Mouse (Mus musculus): ENCODE measurements around the gene Irf2. TPM values are rescaled to one million over a fixed set of nuclear protein-coding genes. Genes with fewer than 3 reads are reported as not detected.

The Irf2 gene
- polyA plus RNA-seq, 1 experiment from 2014 or later, result 14.1 TPM

GRCm38 (mm10) chr8:46706730-46707129 lies 32.8 kb upstream of the Irf2 start:
- Histone ChIP-seq H3K27ac (ENCODE audit: low read depth, low read length) (no peak overlapping the region), H3K4me1 (ENCODE audit: control insufficient read depth, insufficient read depth, low read length) (no peaks in the 10 kb centered on the region), H3K4me3 (ENCODE audit: low read depth, low read length) (no peak overlapping the region), H3K36me3 (ENCODE audit: control insufficient read depth, insufficient read depth, low read length) (no peaks in the 10 kb centered on the region), H3K9ac (ENCODE audit: low read length) (no peak overlapping the region), H3K4me2 (ENCODE audit: low read depth) (no peak overlapping the region), H3K9me3 (ENCODE audit: control insufficient read depth, low read length) (no peaks in the 10 kb centered on the region), H3K27me3 (ENCODE audit: control insufficient read depth, insufficient read depth, low read length) (no peaks in the 10 kb centered on the region)
- ATAC-seq (ENCODE audit: insufficient read depth, low FRiP score, low TSS enrichment) (no peak), DNase-seq (ENCODE audit: low spot score) (no peak)
- 87% methylated on average over 5 of the region's 5 CpGs for WGBS

- H3K9me3 ChIP-seq (ENCODE audit: control insufficient read depth, low read length), result no peaks in the 10 kb centered on the region
- H3K27me3 ChIP-seq (ENCODE audit: control insufficient read depth, insufficient read depth, low read length), result no peaks in the 10 kb centered on the region
- H3K4me3 ChIP-seq (ENCODE audit: low read depth, low read length), result no peak overlapping the region
- no peaks in the 10 kb centered on the region for H3K4me1 ChIP-seq (ENCODE audit: control insufficient read depth, insufficient read depth, low read length)
- no peaks in the 10 kb centered on the region for H3K36me3 ChIP-seq (ENCODE audit: control insufficient read depth, insufficient read depth, low read length)
- H3K4me2 ChIP-seq (ENCODE audit: low read depth), result no peak overlapping the region
- H3K27ac ChIP-seq (ENCODE audit: low read depth, low read length), result no peak overlapping the region
- WGBS, result 89% methylated on average over 4 of the region's 4 CpGs
- no peak for DNase-seq (ENCODE audit: low spot score)
- H3K9ac ChIP-seq (ENCODE audit: low read length), result no peak overlapping the region
- ATAC-seq (ENCODE audit: insufficient read depth, low FRiP score, low TSS enrichment), result no peak
Measured at GRCm38 (mm10) chr8:46709302-46709701, 30.2 kb upstream of the Irf2 start.

- Histone ChIP-seq H3K4me1 (ENCODE audit: control insufficient read depth, insufficient read depth, low read length) (no peaks in the 10 kb centered on the region), H3K27ac (ENCODE audit: low read depth, low read length) (no peak overlapping the region), H3K4me3 (ENCODE audit: low read depth, low read length) (no peak overlapping the region), H3K9ac (ENCODE audit: low read length) (no peak overlapping the region), H3K27me3 (ENCODE audit: control insufficient read depth, insufficient read depth, low read length) (no peaks in the 10 kb centered on the region), H3K4me2 (ENCODE audit: low read depth) (no peak overlapping the region), H3K9me3 (ENCODE audit: control insufficient read depth, low read length) (no peaks in the 10 kb centered on the region), H3K36me3 (ENCODE audit: control insufficient read depth, insufficient read depth, low read length) (no peaks in the 10 kb centered on the region)
- WGBS, result 92% methylated on average over 8 of the region's 8 CpGs
- DNase-seq (ENCODE audit: low spot score) (no peak), ATAC-seq (ENCODE audit: insufficient read depth, low FRiP score, low TSS enrichment) (no peak)
Measured at GRCm38 (mm10) chr8:46710289-46710688, 29.2 kb upstream of the Irf2 start.

- WGBS, result 83% methylated on average over 2 of the region's 2 CpGs
- Histone ChIP-seq H3K27ac (ENCODE audit: low read depth, low read length) (no peak overlapping the region), H3K9ac (ENCODE audit: low read length) (no peak overlapping the region), H3K4me3 (ENCODE audit: low read depth, low read length) (no peak overlapping the region), H3K4me1 (ENCODE audit: control insufficient read depth, insufficient read depth, low read length) (no peaks in the 10 kb centered on the region), H3K27me3 (ENCODE audit: control insufficient read depth, insufficient read depth, low read length) (no peaks in the 10 kb centered on the region), H3K4me2 (ENCODE audit: low read depth) (no peak overlapping the region), H3K36me3 (ENCODE audit: control insufficient read depth, insufficient read depth, low read length) (no peaks in the 10 kb centered on the region), H3K9me3 (ENCODE audit: control insufficient read depth, low read length) (no peaks in the 10 kb centered on the region)
- ATAC-seq (ENCODE audit: insufficient read depth, low FRiP score, low TSS enrichment) (no peak), DNase-seq (ENCODE audit: low spot score) (no peak)
Measured at GRCm38 (mm10) chr8:46711496-46711895, 28.0 kb upstream of the Irf2 start.

GRCm38 (mm10) chr8:46713178-46713577 lies 26.4 kb upstream of the Irf2 start:
- H3K36me3 ChIP-seq (ENCODE audit: control insufficient read depth, insufficient read depth, low read length), result no peaks in the 10 kb centered on the region
- no peak overlapping the region for H3K4me3 ChIP-seq (ENCODE audit: low read depth, low read length)
- H3K27me3 ChIP-seq (ENCODE audit: control insufficient read depth, insufficient read depth, low read length), result no peaks in the 10 kb centered on the region
- ATAC-seq (ENCODE audit: insufficient read depth, low FRiP score, low TSS enrichment), result no peak
- no peak overlapping the region for H3K4me2 ChIP-seq (ENCODE audit: low read depth)
- H3K9ac ChIP-seq (ENCODE audit: low read length), result no peak overlapping the region
- WGBS, result 94% methylated on average over 11 of the region's 11 CpGs
- H3K4me1 ChIP-seq (ENCODE audit: control insufficient read depth, insufficient read depth, low read length), result no peaks in the 10 kb centered on the region
- H3K27ac ChIP-seq (ENCODE audit: low read depth, low read length), result no peak overlapping the region
- no peak for DNase-seq (ENCODE audit: low spot score)
- no peaks in the 10 kb centered on the region for H3K9me3 ChIP-seq (ENCODE audit: control insufficient read depth, low read length)

GRCm38 (mm10) chr8:46713844-46714243 lies 25.7 kb upstream of the Irf2 start:
- H3K9ac ChIP-seq (ENCODE audit: low read length), result no peak overlapping the region

GRCm38 (mm10) chr8:46714400-46714799 lies 25.1 kb upstream of the Irf2 start:
- no peaks in the 10 kb centered on the region for H3K4me1 ChIP-seq (ENCODE audit: control insufficient read depth, insufficient read depth, low read length)
- no peaks in the 10 kb centered on the region for H3K36me3 ChIP-seq (ENCODE audit: control insufficient read depth, insufficient read depth, low read length)
- no peak for ATAC-seq (ENCODE audit: insufficient read depth, low FRiP score, low TSS enrichment)
- WGBS, result 75% methylated on average over 3 of the region's 3 CpGs
- DNase-seq (ENCODE audit: low spot score), result no peak
- no peak overlapping the region for H3K4me2 ChIP-seq (ENCODE audit: low read depth)
- H3K27me3 ChIP-seq (ENCODE audit: control insufficient read depth, insufficient read depth, low read length), result no peaks in the 10 kb centered on the region
- H3K4me3 ChIP-seq (ENCODE audit: low read depth, low read length), result no peak overlapping the region
- H3K9ac ChIP-seq (ENCODE audit: low read length), result no peak overlapping the region
- H3K9me3 ChIP-seq (ENCODE audit: control insufficient read depth, low read length), result no peaks in the 10 kb centered on the region
- no peak overlapping the region for H3K27ac ChIP-seq (ENCODE audit: low read depth, low read length)

More at GRCm38 (mm10) chr8:46713844-46714243, 25.7 kb upstream of the Irf2 start:
- no peaks in the 10 kb centered on the region for H3K9me3 ChIP-seq (ENCODE audit: control insufficient read depth, low read length)
- 68% methylated on average over 6 of the region's 6 CpGs for WGBS
- H3K4me3 ChIP-seq (ENCODE audit: low read depth, low read length), result no peak overlapping the region
- DNase-seq (ENCODE audit: low spot score) (no peak), ATAC-seq (ENCODE audit: insufficient read depth, low FRiP score, low TSS enrichment) (no peak)
- no peaks in the 10 kb centered on the region for H3K27me3 ChIP-seq (ENCODE audit: control insufficient read depth, insufficient read depth, low read length)
- no peak overlapping the region for H3K27ac ChIP-seq (ENCODE audit: low read depth, low read length)
- H3K36me3 ChIP-seq (ENCODE audit: control insufficient read depth, insufficient read depth, low read length), result no peaks in the 10 kb centered on the region
- no peaks in the 10 kb centered on the region for H3K4me1 ChIP-seq (ENCODE audit: control insufficient read depth, insufficient read depth, low read length)
- H3K4me2 ChIP-seq (ENCODE audit: low read depth), result no peak overlapping the region

- Histone ChIP-seq H3K27ac (ENCODE audit: low read depth, low read length) (no peak overlapping the region), H3K36me3 (ENCODE audit: control insufficient read depth, insufficient read depth, low read length) (no peaks in the 10 kb centered on the region), H3K9me3 (ENCODE audit: control insufficient read depth, low read length) (no peaks in the 10 kb centered on the region), H3K4me1 (ENCODE audit: control insufficient read depth, insufficient read depth, low read length) (no peaks in the 10 kb centered on the region), H3K4me2 (ENCODE audit: low read depth) (no peak overlapping the region), H3K4me3 (ENCODE audit: low read depth, low read length) (no peak overlapping the region), H3K27me3 (ENCODE audit: control insufficient read depth, insufficient read depth, low read length) (no peaks in the 10 kb centered on the region), H3K9ac (ENCODE audit: low read length) (no peak overlapping the region)
- ATAC-seq (ENCODE audit: insufficient read depth, low FRiP score, low TSS enrichment) (no peak), DNase-seq (ENCODE audit: low spot score) (no peak)
- WGBS, result 57% methylated on average over 11 of the region's 11 CpGs
Measured at GRCm38 (mm10) chr8:46716477-46716876, 23.1 kb upstream of the Irf2 start.

- no peak overlapping the region for H3K27ac ChIP-seq (ENCODE audit: low read depth, low read length)
Measured at GRCm38 (mm10) chr8:46717170-46717569, 22.4 kb upstream of the Irf2 start.

More at GRCm38 (mm10) chr8:46717170-46717569, 22.4 kb upstream of the Irf2 start:
- DNase-seq (ENCODE audit: low spot score) (no peak), ATAC-seq (ENCODE audit: insufficient read depth, low FRiP score, low TSS enrichment) (no peak)
- H3K9me3 ChIP-seq (ENCODE audit: control insufficient read depth, low read length), result no peaks in the 10 kb centered on the region
- no peaks in the 10 kb centered on the region for H3K27me3 ChIP-seq (ENCODE audit: control insufficient read depth, insufficient read depth, low read length)
- no peaks in the 10 kb centered on the region for H3K4me1 ChIP-seq (ENCODE audit: control insufficient read depth, insufficient read depth, low read length)
- H3K4me2 ChIP-seq (ENCODE audit: low read depth), result no peak overlapping the region
- no peaks in the 10 kb centered on the region for H3K36me3 ChIP-seq (ENCODE audit: control insufficient read depth, insufficient read depth, low read length)
- 76% methylated on average over 6 of the region's 6 CpGs for WGBS
- no peak overlapping the region for H3K9ac ChIP-seq (ENCODE audit: low read length)
- H3K4me3 ChIP-seq (ENCODE audit: low read depth, low read length), result no peak overlapping the region

All from neural tube, embryonic 11.5 days (tissue).